Mouse (Mus musculus) adipocyte (in vitro differentiated cells): ENCODE measurements at regions not wholly inside any gene's neighbourhood (a gene's known extent, or its start where the extent isn't known, plus 50 kb on each side); places are given as distances from the start of the nearest gene placed in this dataset.

Source experiments
- DNase-seq: peaks from one replicate; pipeline ENCODE4 v3.0.0-alpha.2; 2016; ENCODE audit warnings: low spot score

- DNase-seq, result no peak
Measured at GRCm38 (mm10) chr12:107723062-107723859, 234.8 kb downstream of the 3110018I06Rik start.

GRCm38 (mm10) chr12:107723860-107724320 is 235.5 kb downstream of the 3110018I06Rik start:
- no peak for DNase-seq

- DNase-seq, result no peak
Measured at GRCm38 (mm10) chr12:107724467-107724866, 236.0 kb downstream of the 3110018I06Rik start.

GRCm38 (mm10) chr12:107728865-107729264 is 240.4 kb downstream of the 3110018I06Rik start:
- no peak for DNase-seq

- no peak for DNase-seq
Measured at GRCm38 (mm10) chr12:107729301-107729700, 240.9 kb downstream of the 3110018I06Rik start.

GRCm38 (mm10) chr12:107730940-107731339 is 242.5 kb downstream of the 3110018I06Rik start:
- DNase-seq, result no peak

GRCm38 (mm10) chr12:107734536-107734935 is 246.1 kb downstream of the 3110018I06Rik start:
- no peak for DNase-seq

- DNase-seq, result no peak
Measured at GRCm38 (mm10) chr12:107742641-107743040, 254.2 kb downstream of the 3110018I06Rik start.

GRCm38 (mm10) chr12:107744822-107745221 is 256.4 kb downstream of the 3110018I06Rik start:
- DNase-seq, result no peak

- DNase-seq, result no peak
Measured at GRCm38 (mm10) chr12:107748481-107749380, 254.7 kb downstream of the Bcl11b start.

- DNase-seq, result no peak
Measured at GRCm38 (mm10) chr12:107749381-107750085, 253.9 kb downstream of the Bcl11b start.

- DNase-seq, result no peak
Measured at GRCm38 (mm10) chr12:107750285-107750927, 253.0 kb downstream of the Bcl11b start.

GRCm38 (mm10) chr12:107752126-107752525 is 251.3 kb downstream of the Bcl11b start:
- DNase-seq, result peak; percentile 86

GRCm38 (mm10) chr12:107752587-107752986 is 250.8 kb downstream of the Bcl11b start:
- peak; percentile 66 for DNase-seq

- DNase-seq, result peak; percentile 92
Measured at GRCm38 (mm10) chr12:107753022-107753421, 250.4 kb downstream of the Bcl11b start.

GRCm38 (mm10) chr12:107753536-107753935 is 249.9 kb downstream of the Bcl11b start:
- DNase-seq, result no peak

- DNase-seq, result no peak
Measured at GRCm38 (mm10) chr12:107754885-107755284, 248.5 kb downstream of the Bcl11b start.

GRCm38 (mm10) chr12:107755820-107756517 is 247.4 kb downstream of the Bcl11b start:
- DNase-seq, result peak; percentile 81

GRCm38 (mm10) chr12:107757184-107757583 is 246.2 kb downstream of the Bcl11b start:
- no peak for DNase-seq

GRCm38 (mm10) chr12:107757996-107758791 is 245.2 kb downstream of the Bcl11b start:
- no peak for DNase-seq
